ENCODE assay signal across 10 mouse cellular contexts in the genomic region with DNA sequence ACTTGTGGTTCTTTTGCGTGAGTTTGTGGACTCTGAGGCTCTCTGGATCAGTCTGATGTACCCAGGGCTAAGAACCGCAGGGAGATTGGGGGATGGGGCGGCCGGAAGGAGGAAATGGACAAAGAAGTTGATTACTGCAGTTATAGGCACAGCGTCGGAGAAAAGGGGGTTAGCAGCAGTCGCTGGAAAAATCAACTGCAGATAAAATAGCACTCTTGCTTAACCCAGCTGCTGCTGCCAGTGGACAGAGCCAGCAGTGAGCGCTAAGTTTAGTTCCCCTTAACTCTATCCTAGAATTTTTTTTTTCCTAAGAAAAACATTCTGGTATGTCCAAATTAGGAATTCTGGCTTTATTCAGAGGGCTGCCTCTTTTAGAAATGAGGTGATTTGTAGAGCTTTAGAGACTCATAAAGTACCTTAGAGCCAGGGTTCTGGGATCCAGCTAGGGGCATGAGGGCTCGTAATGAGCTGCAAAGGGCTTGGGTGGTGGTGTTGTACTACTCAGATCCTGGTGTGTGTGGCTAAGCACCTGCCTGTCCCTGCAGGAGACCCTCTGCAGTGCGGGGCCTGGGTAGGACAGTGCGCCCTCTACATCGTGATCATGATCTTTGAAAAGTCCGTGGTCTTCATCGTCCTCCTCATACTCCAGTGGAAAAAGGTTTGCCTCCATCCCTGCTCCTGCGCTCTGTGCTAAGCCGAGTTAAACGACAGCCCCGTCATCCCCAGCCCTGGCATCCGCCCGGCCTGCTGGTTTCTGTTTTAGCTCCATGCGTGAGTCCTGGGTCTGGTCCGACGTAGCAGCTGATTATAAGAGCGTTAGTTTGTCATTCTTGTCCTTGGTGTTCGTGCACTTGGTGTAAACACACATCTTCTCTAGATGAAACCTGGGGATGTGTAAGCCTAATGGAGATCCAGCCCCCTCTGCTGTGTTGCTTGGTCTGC. TPM values are rescaled to one million over a fixed set of nuclear protein-coding genes. Genes with fewer than 3 reads are reported as not detected.
DNase-seq lines count a peak whose midpoint lies in the region; ATAC-seq and TF ChIP-seq lines count a peak whose summit lies in the region.
"Had no signal": no experiment of that assay in that cellular context is flagged by ENCODE, and none has a peak within 500 bp of the region (broad histone marks: within the 10 kb centered on the region; RNA-seq: fewer than 3 reads in every experiment).

No protein-coding gene starts in this region.

- peaks cover 73% of the 10 kb centered on the region for H3K36me3 ChIP-seq in G1E (replicated peaks)
- H3K36me3 ChIP-seq in heart, embryonic 14.5 days (ENCODE audit: control insufficient read depth, insufficient read depth, low read length): peaks cover 37% of the 10 kb centered on the region
- no peaks in the 10 kb centered on the region; the same call in 1 of the 2 replicates for H3K36me3 ChIP-seq in midbrain, embryonic 11.5 days (ENCODE audit: control insufficient read depth, insufficient read depth, low read length)

- H3K4me2 ChIP-seq in heart, embryonic 14.5 days (ENCODE audit: low read length): peak overlapping the region; percentile 34
- H3K4me2 ChIP-seq in midbrain, embryonic 11.5 days: no peak overlapping the region

- no peak for TF ChIP-seq POLR2A in cerebellum, adult 2 months (IDR thresholded peaks at IDR 0.05; ENCODE audit: borderline replicate concordance, insufficient read depth, low read length)

- peak overlapping the region; percentile 84 for H3K27ac ChIP-seq in brown adipose tissue, adult 24 weeks (replicated peaks; ENCODE audit: low read depth, low read length)
- H3K27ac ChIP-seq in heart, embryonic 14.5 days (replicated peaks in 1 of 2; ENCODE audit: control insufficient read depth in 1 of 2, insufficient read depth in 1 of 2, low read depth in 2 of 2, low read length in 2 of 2): peak overlapping the region; percentile 88 to 91
- no peak overlapping the region for H3K27ac ChIP-seq in midbrain, embryonic 11.5 days (ENCODE audit: low read depth, low read length)
- no peak overlapping the region for H3K27ac ChIP-seq in cerebellum, adult 2 months (ENCODE audit: insufficient read depth, low read length)

- ATAC-seq in G1E (ENCODE audit: extremely low read depth, insufficient number of reproducible peaks, low FRiP score, poor library complexity, severe bottlenecking): 0 out of 2 replicates have a peak, but pooled peaks have one; percentile 32
- 0 out of 2 replicates have a peak, but pooled peaks have one; percentile 15 for ATAC-seq in heart, embryonic 14.5 days (ENCODE audit: insufficient number of reproducible peaks, insufficient read depth, low FRiP score, low read depth)
- no peak for ATAC-seq in midbrain, embryonic 11.5 days (ENCODE audit: low FRiP score)
- no peak for ATAC-seq in erythroid progenitor cell, adult 5-6 weeks (replicated peaks; ENCODE audit: low FRiP score, poor library complexity, severe bottlenecking)

- peaks cover 24% of the 10 kb centered on the region for H3K4me1 ChIP-seq in G1E (ENCODE audit: insufficient read depth, low read depth, low read length)
- peaks cover 22% of the 10 kb centered on the region for H3K4me1 ChIP-seq in brown adipose tissue, adult 24 weeks (ENCODE audit: control insufficient read depth, insufficient read depth, insufficient read length, low read length)
- peaks cover 20 to 25% of the 10 kb centered on the region in 2 experiments for H3K4me1 ChIP-seq in heart, embryonic 14.5 days (ENCODE audit: control insufficient read depth in 2 of 2, insufficient read depth in 2 of 2, low read length in 2 of 2)
- no peaks in the 10 kb centered on the region for H3K4me1 ChIP-seq in midbrain, embryonic 11.5 days (ENCODE audit: control insufficient read depth, insufficient read depth, low read length)
- H3K4me1 ChIP-seq in cerebellum, adult 2 months (ENCODE audit: control insufficient read depth, insufficient read depth, low read length): no peaks in the 10 kb centered on the region; the same call in 1 of the 2 replicates

- no peak for DNase-seq in G1E (ENCODE audit: low spot score)
- DNase-seq in liver: peak; percentile 35
- no peak for DNase-seq in midbrain, embryonic 11.5 days (ENCODE audit: low spot score, missing footprints)
- DNase-seq in cerebellum, postnatal 25 days: no peak
- no peak for DNase-seq in cerebellum, adult 2 months
- DNase-seq: cerebellum, postnatal 36 days had no signal

- 51% methylated on average over 25 of the region's 25 CpGs for WGBS in heart, embryonic 14.5 days
- WGBS in midbrain, embryonic 11.5 days: 90% methylated on average over 25 of the region's 25 CpGs
- 89% methylated on average over 25 of the region's 25 CpGs for WGBS in cerebellum, adult 2 months

- H3K9me3 ChIP-seq in G1E (replicated peaks): no peaks in the 10 kb centered on the region
- H3K9me3 ChIP-seq in heart, embryonic 14.5 days (ENCODE audit: control insufficient read depth, low read length): no peaks in the 10 kb centered on the region
- no peaks in the 10 kb centered on the region for H3K9me3 ChIP-seq in midbrain, embryonic 11.5 days (ENCODE audit: control insufficient read depth, low read length)

- H3K27me3 ChIP-seq in G1E (ENCODE audit: insufficient read depth, low read length): no peaks in the 10 kb centered on the region
- no peaks in the 10 kb centered on the region for H3K27me3 ChIP-seq in heart, embryonic 14.5 days (ENCODE audit: control insufficient read depth, insufficient read depth, low read length)
- H3K27me3 ChIP-seq in midbrain, embryonic 11.5 days (ENCODE audit: control insufficient read depth, insufficient read depth, low read length): no peaks in the 10 kb centered on the region
- H3K27me3 ChIP-seq in cerebellum, adult 2 months (ENCODE audit: control insufficient read depth, insufficient read depth, low read length): no peaks in the 10 kb centered on the region

- H3K4me3 ChIP-seq in G1E (ENCODE audit: low read depth, low read length): no peak overlapping the region
- H3K4me3 ChIP-seq in brown adipose tissue, adult 24 weeks (ENCODE audit: insufficient read depth, low read depth, low read length): no peak overlapping the region
- no peak overlapping the region for H3K4me3 ChIP-seq in heart, embryonic 14.5 days (ENCODE audit: control insufficient read depth in 1 of 2, insufficient read depth in 1 of 2, low read depth in 1 of 2, low read length in 2 of 2)
- no peak overlapping the region for H3K4me3 ChIP-seq in midbrain, embryonic 11.5 days (ENCODE audit: low read depth, low read length)
- no peak overlapping the region for H3K4me3 ChIP-seq in cerebellum, adult 2 months (replicated peaks; ENCODE audit: insufficient read depth, low read depth, low read length)

- peak overlapping the region; percentile 51; the same call in 1 of the 2 replicates for H3K9ac ChIP-seq in heart, embryonic 14.5 days (ENCODE audit: low read length)
- H3K9ac ChIP-seq in midbrain, embryonic 11.5 days (ENCODE audit: low read length): no peak overlapping the region

- TF ChIP-seq CTCF in G1E (IDR thresholded peaks at IDR 0.05; ENCODE audit: low read depth, low read length): no peak
- no peak for TF ChIP-seq CTCF in cerebellum, adult 2 months (IDR thresholded peaks at IDR 0.05; ENCODE audit: borderline replicate concordance, insufficient read depth, low read depth, low read length)

RNA-seq across cellular contexts. Expression of gene Mustn1, which starts 8.5 kb away (rescaled TPM):
- total RNA-seq in G1E (2014; fragmentation: Nextera tagmentation) (1.2 TPM in 1 of 2 replicates, not detected in the other), G1E (2017) (0.38 and 0.64 TPM in 2 replicates)
- 0.06 and 0.20 TPM in 2 replicates for polyA plus RNA-seq in G1E (2012)
- 6.8 and 12.9 TPM in 2 replicates for polyA plus RNA-seq in brown adipose tissue, adult 24 weeks (2012; ENCODE audit: insufficient read depth, insufficient read length, missing spikeins)
- polyA plus RNA-seq in heart, embryonic 14.5 days (2014; fragmentation: Nextera tagmentation; extraction: Ambion mirVana): 3.3 and 4.3 TPM in 2 replicates
- polyA plus RNA-seq in midbrain, embryonic 11.5 days (2014; fragmentation: Nextera tagmentation; extraction: Ambion mirVana): 0.30 and 0.42 TPM in 2 replicates
- 1.9 and 2.4 TPM in 2 replicates for polyA plus RNA-seq in cerebellum, adult 2 months (2012; rRNA removed)
- not detected in 2 replicates for total RNA-seq in erythroid progenitor cell, adult 5-6 weeks (2015; ENCODE audit: low replicate concordance)
- not detected in 2 replicates for total RNA-seq in erythroid progenitor cell, adult 5-6 weeks (2017; ENCODE audit: low replicate concordance)

RNA-seq across cellular contexts. Expression of gene Itih4, which starts 15.8 kb away (rescaled TPM):
- total RNA-seq in G1E (2014; fragmentation: Nextera tagmentation) (not detected in 2 replicates), G1E (2017) (0.11 TPM in 1 of 2 replicates, not detected in the other)
- not detected in 2 replicates for polyA plus RNA-seq in G1E (2012)
- polyA plus RNA-seq in brown adipose tissue, adult 24 weeks (2012; ENCODE audit: insufficient read depth, insufficient read length, missing spikeins): 0.96 and 1.3 TPM in 2 replicates
- polyA plus RNA-seq in heart, embryonic 14.5 days (2014; fragmentation: Nextera tagmentation; extraction: Ambion mirVana): 0.27 and 0.53 TPM in 2 replicates
- polyA plus RNA-seq in midbrain, embryonic 11.5 days (2014; fragmentation: Nextera tagmentation; extraction: Ambion mirVana): 0.15 TPM in 1 of 2 replicates, not detected in the other
- polyA plus RNA-seq in cerebellum, adult 2 months (2012; rRNA removed): 0.14 and 0.47 TPM in 2 replicates
- not detected in 2 replicates for total RNA-seq in erythroid progenitor cell, adult 5-6 weeks (2015; ENCODE audit: low replicate concordance)
- total RNA-seq in erythroid progenitor cell, adult 5-6 weeks (2017; ENCODE audit: low replicate concordance): not detected in 2 replicates
- polyA plus RNA-seq: neural tube, embryonic 11.5 days had no signal

RNA-seq across cellular contexts. Expression of gene Tmem110, which starts 45.1 kb away (rescaled TPM):
- total RNA-seq in G1E (2014; fragmentation: Nextera tagmentation) (12.2 and 12.5 TPM in 2 replicates), G1E (2017) (5.8 and 6.0 TPM in 2 replicates)
- 14.5 and 14.6 TPM in 2 replicates for polyA plus RNA-seq in G1E (2012)
- 37.1 and 40.5 TPM in 2 replicates for polyA plus RNA-seq in brown adipose tissue, adult 24 weeks (2012; ENCODE audit: insufficient read depth, insufficient read length, missing spikeins)
- polyA plus RNA-seq in heart, embryonic 14.5 days (2014; fragmentation: Nextera tagmentation; extraction: Ambion mirVana): 15.4 and 16.3 TPM in 2 replicates
- polyA plus RNA-seq in midbrain, embryonic 11.5 days (2014; fragmentation: Nextera tagmentation; extraction: Ambion mirVana): 22.0 and 23.3 TPM in 2 replicates
- 34.3 and 36.5 TPM in 2 replicates for polyA plus RNA-seq in cerebellum, adult 2 months (2012; rRNA removed)
- total RNA-seq in erythroid progenitor cell, adult 5-6 weeks (2015; ENCODE audit: low replicate concordance): 4.3 and 5.4 TPM in 2 replicates
- 1.7 and 1.8 TPM in 2 replicates for total RNA-seq in erythroid progenitor cell, adult 5-6 weeks (2017; ENCODE audit: low replicate concordance)

RNA-seq across cellular contexts. Expression of gene Itih3, which starts 53.1 kb away (rescaled TPM):
- not detected in 2 replicates for total RNA-seq in G1E (2014; fragmentation: Nextera tagmentation)
- total RNA-seq in G1E (2017): not detected in 2 replicates
- polyA plus RNA-seq in G1E (2012): not detected in 2 replicates
- 0.55 TPM in 1 of 2 replicates, not detected in the other for polyA plus RNA-seq in brown adipose tissue, adult 24 weeks (2012; ENCODE audit: insufficient read depth, insufficient read length, missing spikeins)
- polyA plus RNA-seq in heart, embryonic 14.5 days (2014; fragmentation: Nextera tagmentation; extraction: Ambion mirVana): 1.5 and 2.2 TPM in 2 replicates
- 0.48 and 0.57 TPM in 2 replicates for polyA plus RNA-seq in midbrain, embryonic 11.5 days (2014; fragmentation: Nextera tagmentation; extraction: Ambion mirVana)
- polyA plus RNA-seq in cerebellum, adult 2 months (2012; rRNA removed): 76.7 and 82.8 TPM in 2 replicates
- not detected in 2 replicates for total RNA-seq in erythroid progenitor cell, adult 5-6 weeks (2015; ENCODE audit: low replicate concordance)
- total RNA-seq in erythroid progenitor cell, adult 5-6 weeks (2017; ENCODE audit: low replicate concordance): not detected in 2 replicates
- polyA plus RNA-seq: neural tube, embryonic 11.5 days had no signal

Comparison
In these comparisons a context has a peak if more than half of its experiments do, and no peak if none do; other contexts are left out.
1. ATAC-seq: peak in G1E (single experiment) and heart, embryonic 14.5 days (single experiment); none in midbrain, embryonic 11.5 days (single experiment) and erythroid progenitor cell, adult 5-6 weeks (single experiment).
2. H3K27ac ChIP-seq: peak in brown adipose tissue, adult 24 weeks (single experiment) and heart, embryonic 14.5 days (2 of 2); none in midbrain, embryonic 11.5 days (single experiment) and cerebellum, adult 2 months (single experiment).